Mouse (Mus musculus) right cerebral cortex, postnatal 36 days (tissue): ENCODE data around the gene Nr4a1.

ENCODE experiments used
- DNase-seq, 2 experiments: peaks; one replicate each; pipeline ENCODE4 v3.0.0; 2022; ENCODE audit warnings: low spot score in 2 of 2, mixed read lengths in 1 of 2

The Nr4a1 gene

GRCm38 (mm10) chr15:101312006-101312405, 57.9 kb downstream of the Nr4a1 start:
- DNase-seq: no peak

GRCm38 (mm10) chr15:101315378-101315777, 61.3 kb downstream of the Nr4a1 start:
- DNase-seq: no peak

GRCm38 (mm10) chr15:101315832-101316231, 61.8 kb downstream of the Nr4a1 start:
- peak; percentile 90 to 93 for DNase-seq

- DNase-seq: no peak
Observed at GRCm38 (mm10) chr15:101316279-101316912, 62.3 kb downstream of the Nr4a1 start.

- no peak for DNase-seq
Observed at GRCm38 (mm10) chr15:101316913-101317813, 63.1 kb downstream of the Nr4a1 start.

GRCm38 (mm10) chr15:101317814-101318500, 63.9 kb downstream of the Nr4a1 start:
- DNase-seq: no peak

GRCm38 (mm10) chr15:101318889-101319765, 65.1 kb downstream of the Nr4a1 start:
- DNase-seq: no peak

GRCm38 (mm10) chr15:101320010-101320617, 66.0 kb downstream of the Nr4a1 start:
- no peak for DNase-seq

GRCm38 (mm10) chr15:101320618-101321041, 66.6 kb downstream of the Nr4a1 start:
- no peak for DNase-seq

- no peak for DNase-seq
Observed at GRCm38 (mm10) chr15:101321126-101321525, 67.1 kb downstream of the Nr4a1 start.

- DNase-seq: no peak
Observed at GRCm38 (mm10) chr15:101322106-101322505, 68.0 kb downstream of the Nr4a1 start.

- no peak for DNase-seq
Observed at GRCm38 (mm10) chr15:101322640-101323039, 68.6 kb downstream of the Nr4a1 start.

GRCm38 (mm10) chr15:101323511-101323910, 69.4 kb downstream of the Nr4a1 start:
- no peak for DNase-seq
